Mouse (Mus musculus) thymus, postnatal 4 days (tissue): Measurements from ENCODE around the gene Aff2.
A peak's percentile ranks its signal among the peaks of the same experiment; 100 is the strongest.

Experiments
- DNase-seq: peaks from one replicate; pipeline ENCODE4 v3.0.0; 2021

Aff2 gene

GRCm38 (mm10) chrX:69360238-69361054 is at the start of gene Aff2:
TSS of gene Aff2 (plus strand) at chrX:69360294.
- peak; percentile 9 for DNase-seq

- no peak for DNase-seq
These were observed 22.8 kb upstream of the Aff2 start for GRCm38 (mm10) chrX:69337296-69337695.

DNA sequence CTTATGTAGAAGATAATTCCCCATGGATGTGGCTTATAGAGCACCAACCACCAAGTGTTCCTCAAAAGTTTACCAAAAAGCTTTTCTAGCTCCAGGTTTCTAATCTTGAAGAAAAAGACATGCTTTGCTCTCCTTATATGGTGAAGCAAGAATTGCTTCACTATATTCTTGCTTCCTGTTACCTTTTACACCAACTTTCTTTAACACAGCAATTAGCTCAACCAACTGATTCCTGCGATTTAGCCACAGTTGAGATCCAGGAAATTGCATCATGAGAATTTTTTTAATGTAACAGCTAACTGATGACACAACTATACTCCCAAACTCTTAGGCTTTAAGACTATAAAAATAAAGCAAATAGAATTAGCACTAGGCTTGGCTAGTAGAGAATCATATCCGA is 4.5 kb upstream of the Aff2 start:
- no peak for DNase-seq

- DNase-seq, result no peak
These were observed 734 bp upstream of the Aff2 start for GRCm38 (mm10) chrX:69359360-69359759.

DNA sequence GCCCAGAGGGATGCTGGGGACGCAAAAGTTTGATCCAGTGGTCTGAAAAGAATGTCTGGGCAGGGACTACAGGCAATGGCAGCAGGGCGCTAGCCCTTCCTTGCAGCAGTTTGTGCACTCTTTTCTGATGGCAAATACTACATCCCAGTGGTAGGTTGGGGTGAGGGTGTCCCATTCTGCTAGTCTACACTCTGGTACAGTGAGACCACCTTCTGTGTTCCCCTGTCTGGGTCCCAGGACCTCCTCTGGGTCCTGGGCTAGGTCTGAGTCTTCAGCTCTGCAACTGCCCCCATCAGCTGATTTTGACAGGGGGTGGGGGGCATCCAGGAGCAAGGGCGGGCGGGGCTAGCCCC is 233 bp upstream of the Aff2 start:
- no peak for DNase-seq

- DNase-seq, result no peak
These were observed 1.0 kb downstream of the Aff2 start for GRCm38 (mm10) chrX:69361055-69361558.

DNA sequence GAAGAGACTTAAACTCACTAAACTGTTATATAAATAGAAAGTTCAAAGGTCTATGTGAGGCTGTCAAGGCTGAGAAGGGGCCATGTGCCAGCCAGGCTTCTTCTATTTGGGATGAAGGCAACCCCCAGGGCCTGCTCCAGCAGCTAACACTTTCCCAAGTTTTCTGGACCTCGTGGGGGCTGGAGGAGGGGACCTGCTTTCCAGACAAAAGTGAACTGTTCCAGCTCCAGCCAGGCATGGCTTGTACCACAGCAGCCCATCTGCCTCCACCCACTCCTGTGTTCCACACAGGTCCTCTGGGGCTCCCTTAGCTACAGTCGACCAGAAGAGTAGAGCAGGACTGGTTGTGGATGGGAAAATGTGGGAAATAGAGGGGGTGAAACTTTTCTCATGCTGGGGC is 4.1 kb downstream of the Aff2 start:
- DNase-seq, result no peak

DNA sequence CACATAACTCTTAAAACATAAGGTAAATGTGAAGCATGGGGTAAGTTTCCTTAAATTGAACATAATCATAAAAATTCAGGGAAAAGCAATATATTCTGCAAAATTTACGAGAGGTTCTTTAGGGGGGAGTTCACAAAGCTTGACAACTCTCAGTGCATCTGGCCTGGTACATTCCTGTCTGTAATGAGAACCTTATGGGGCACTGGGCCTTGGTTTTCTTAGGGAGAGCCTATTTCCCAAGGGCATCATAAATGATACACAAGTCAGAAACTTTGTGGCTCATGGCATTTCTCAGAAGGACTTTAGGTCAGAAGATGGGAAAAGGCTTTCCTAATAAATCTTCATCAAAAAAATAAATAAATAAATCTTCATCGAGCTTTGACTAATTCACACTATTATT is 13.2 kb downstream of the Aff2 start:
- DNase-seq, result no peak

DNA sequence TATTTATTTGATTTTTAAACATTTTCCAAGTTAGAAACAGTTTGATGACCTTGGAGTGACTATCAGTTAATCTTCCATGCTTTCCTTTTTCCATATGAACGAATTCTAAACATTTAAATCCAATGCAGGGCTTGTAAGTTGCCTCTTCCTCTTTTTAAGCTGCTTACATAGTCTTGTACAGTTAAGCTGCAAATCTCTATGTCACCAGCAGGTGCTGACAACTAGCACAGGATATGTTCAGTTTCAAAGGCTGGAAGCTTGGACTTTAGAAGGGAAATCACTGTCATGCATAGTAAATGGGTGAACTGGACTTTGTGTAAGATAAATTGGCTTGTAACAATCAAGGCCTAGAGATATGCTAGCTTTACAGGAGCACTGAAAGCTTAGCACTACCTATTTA is 29.6 kb downstream of the Aff2 start:
- no peak for DNase-seq

DNA sequence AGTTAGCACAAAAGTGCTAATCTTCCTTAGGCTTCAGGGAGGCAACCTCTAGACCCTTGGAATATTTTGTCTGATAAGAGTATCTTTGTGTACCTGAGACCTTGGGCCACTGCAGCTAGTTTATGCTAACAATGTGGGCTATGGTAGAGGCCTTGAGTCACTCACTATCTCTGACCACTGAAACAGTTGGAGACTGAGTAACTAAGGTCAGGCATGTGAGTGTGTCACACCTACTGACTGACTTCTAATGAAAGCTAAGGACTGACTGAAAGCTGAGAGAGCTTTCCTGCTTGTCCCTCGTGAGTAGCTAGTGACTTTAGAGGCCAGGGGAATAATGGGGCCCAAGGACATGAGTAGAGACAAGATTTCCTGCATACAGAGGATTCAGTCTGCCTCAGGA is 54.9 kb downstream of the Aff2 start:
- DNase-seq, result no peak

GRCm38 (mm10) chrX:69438422-69438821 is 78.3 kb downstream of the Aff2 start:
- no peak for DNase-seq

DNA sequence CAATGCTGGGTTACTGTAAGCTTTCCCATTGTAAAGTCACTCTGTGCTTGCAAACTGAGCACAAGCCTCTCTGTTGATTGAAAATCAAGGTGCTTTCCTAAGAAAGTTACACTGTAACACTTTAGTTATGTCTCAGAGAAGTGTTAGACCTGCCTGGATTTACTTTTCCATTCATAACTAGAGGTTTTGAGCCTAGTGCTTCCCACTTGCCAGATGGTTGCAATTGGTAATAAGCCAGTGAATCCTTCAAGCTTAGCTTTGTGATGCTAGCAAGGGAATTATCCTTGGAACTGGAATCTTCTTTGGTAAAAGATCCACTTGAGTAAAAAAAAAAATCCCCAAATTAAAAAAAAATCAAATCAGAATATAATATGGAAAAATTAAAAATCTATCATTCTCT is 81.8 kb downstream of the Aff2 start:
- DNase-seq, result no peak

DNA sequence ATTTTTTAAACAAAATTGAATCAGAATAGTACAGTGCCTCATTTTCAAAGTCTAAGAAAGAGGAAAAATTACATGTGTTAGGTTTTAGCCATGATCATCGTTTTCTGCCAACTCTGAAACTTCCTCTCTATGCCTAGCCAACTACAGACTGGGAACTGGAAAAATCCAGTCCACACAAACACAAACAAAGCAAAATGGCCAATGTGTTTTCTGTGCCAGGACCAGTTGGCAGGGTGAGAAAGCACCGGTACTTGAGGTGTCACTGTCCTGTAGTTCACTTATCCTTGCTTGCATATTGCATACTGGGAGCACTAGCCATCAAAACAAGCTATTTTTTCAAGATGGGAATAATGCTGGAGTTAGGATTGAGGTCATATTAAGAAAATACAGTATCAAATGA is 100.8 kb downstream of the Aff2 start:
- DNase-seq, result no peak

DNA sequence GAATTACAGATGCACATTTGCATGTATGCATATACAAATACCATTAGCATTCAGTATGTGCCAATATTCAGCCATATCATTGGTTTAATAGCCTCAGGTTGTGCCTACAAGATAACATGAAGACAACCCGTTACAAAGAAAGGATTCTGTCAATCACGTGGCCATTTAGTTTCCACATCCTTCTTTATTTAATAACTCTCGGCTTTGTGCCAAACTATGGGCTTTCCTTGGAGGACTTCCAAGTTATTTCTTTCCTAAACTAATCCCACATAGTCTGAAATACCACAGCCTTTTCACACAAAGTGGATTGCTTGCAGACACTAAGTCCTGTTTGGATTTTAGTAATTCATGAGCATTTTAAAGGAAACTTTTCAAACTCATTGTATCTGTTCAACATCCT is 142.0 kb downstream of the Aff2 start:
- DNase-seq, result no peak

DNA sequence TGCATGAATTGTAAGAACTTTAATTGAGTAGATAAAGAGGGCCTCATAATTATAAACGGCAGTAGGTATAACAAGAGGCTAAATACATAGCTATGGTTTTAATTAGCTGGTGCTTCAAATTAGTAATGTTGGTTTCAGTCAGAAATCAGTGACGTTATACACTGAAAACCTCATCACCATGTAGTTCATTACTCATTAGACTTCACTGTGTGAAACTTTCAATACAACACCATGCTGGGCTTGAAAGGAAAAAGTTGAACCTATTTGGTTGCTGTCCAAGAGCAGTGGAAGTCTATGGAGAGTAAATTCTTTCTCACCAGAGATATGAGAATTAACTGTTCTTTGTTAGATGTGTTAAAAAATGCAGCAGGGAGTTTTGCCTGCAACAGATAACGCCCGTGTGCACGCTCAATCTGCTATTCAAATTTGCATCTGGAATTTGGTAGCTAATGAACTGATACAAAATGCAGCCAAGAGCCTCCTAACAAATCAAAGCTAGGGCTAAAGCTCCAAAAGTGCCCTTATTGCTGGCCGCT is 158.0 kb downstream of the Aff2 start:
- DNase-seq, result no peak

DNA sequence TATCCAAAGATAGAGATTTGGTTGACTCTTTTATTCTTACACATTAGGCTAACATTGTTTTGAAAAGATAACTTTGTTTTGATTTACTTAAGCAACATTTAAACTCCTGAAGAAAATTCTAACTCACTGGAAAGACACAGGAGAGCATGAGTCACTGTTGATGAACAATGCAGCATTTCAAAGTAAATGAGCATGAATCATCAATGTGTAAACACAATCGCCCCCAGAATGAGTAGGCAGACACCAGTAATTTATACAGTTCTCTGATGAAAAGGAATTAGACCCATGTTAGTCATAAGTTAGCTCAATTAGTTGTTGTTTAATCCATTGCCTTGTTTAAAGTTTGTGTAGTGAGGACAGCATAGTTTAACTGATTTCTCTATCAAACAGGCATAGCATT is 180.7 kb downstream of the Aff2 start:
- no peak for DNase-seq

- DNase-seq, result no peak
These were observed 219.9 kb downstream of the Aff2 start for GRCm38 (mm10) chrX:69579903-69580459.

GRCm38 (mm10) chrX:69608793-69609192 is 248.7 kb downstream of the Aff2 start:
- DNase-seq, result no peak

DNA sequence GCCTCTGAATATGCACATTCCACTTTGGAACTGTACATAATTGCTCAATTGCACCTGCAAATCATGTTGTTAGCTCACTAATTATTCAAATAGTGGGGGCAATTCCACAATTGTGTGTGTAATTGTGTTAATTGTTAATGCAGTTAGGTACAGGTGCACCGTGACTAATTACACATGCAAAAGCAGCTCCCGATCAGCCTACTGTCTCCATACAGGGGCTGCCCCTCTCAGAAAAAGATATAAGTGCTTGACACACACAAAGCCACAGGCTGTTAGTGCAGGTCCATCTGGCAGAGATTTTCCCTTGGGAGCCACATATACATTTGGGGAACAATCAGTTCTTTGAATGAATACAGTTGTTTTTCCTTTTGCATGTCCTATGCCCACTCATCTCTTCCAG is 302.9 kb downstream of the Aff2 start:
- DNase-seq, result no peak

DNA sequence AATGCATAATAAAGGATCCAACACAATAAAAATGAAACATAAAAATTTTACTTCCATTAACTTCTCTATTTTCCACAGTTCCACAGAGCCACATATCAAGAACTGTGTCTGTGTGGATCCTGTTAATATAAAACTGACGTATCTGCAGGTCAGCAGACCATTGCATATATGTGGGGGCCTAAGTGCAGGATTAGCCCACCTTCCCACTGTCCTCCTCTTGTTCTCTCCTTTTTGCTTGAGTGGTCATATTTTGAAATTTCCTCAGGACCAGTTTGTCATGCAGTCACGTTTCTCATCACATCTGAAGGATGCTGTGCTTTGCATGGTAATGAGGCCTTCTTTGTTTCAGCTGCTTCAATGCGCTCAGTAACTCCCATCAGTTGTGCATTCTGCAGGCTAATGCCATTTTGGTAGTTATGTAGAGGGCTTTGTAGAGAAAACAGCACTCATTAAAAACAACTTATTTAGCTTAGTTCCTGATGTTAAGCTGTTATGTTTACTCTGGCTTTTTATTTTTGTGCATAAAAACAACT is 306.1 kb downstream of the Aff2 start:
- DNase-seq, result no peak

DNA sequence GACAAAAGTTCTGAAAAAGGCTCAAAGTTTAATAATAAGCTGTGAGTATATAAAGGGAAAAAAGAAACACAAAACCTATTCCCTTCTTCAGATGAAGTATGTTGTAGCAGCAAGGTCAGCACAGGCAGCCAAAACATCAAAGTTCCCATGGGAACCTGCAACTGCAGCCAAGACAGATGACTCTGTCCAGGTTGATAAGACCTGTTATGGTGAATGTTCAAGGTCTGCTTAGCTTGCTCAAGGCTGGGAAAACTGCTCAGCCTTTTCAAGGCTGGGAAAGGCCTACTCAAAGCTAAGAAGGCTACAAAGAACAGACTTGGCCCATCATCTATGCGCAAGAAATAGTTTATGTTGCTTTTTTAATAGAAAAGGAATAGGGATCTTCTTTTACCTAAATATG is 315.6 kb downstream of the Aff2 start:
- DNase-seq, result no peak

- DNase-seq, result no peak
These were observed 338.7 kb downstream of the Aff2 start for GRCm38 (mm10) chrX:69698840-69699239.

- no peak for DNase-seq
These were observed 378.9 kb downstream of the Aff2 start for GRCm38 (mm10) chrX:69738972-69739371.

- DNase-seq, result no peak
These were observed 385.0 kb downstream of the Aff2 start for GRCm38 (mm10) chrX:69744962-69745597.
